Mouse (Mus musculus) midbrain, embryonic 10.5 days (tissue): ENCODE results near the gene Gm13030. TPM values are rescaled to one million over a fixed set of nuclear protein-coding genes. Genes with fewer than 3 reads are reported as not detected.

Source experiments
- DNase-seq: peaks from one replicate; pipeline ENCODE4 v3.0.0-alpha.2; 2017; ENCODE audit warnings: low spot score
- H3K27ac ChIP-seq: fragments of 300-500 bp; sonication (generic); replicated peaks from 2 replicates; pipeline ENCODE4 v1.5.1; 2016; ENCODE audit warnings: mild to moderate bottlenecking
- H3K27me3 ChIP-seq: fragments of 300-500 bp; sonication (generic); 2 replicates; pipeline ENCODE4 v1.6.1; 2016; ENCODE audit warnings: low read depth, mild to moderate bottlenecking; ENCODE audit not compliant: poor library complexity, severe bottlenecking
- H3K36me3 ChIP-seq: fragments of 300-500 bp; sonication (generic); 2 replicates; pipeline ENCODE4 v1.6.1; 2016; ENCODE audit warnings: mild to moderate bottlenecking, moderate library complexity
- H3K4me1 ChIP-seq: fragments of 300-500 bp; sonication (generic); 2 replicates; pipeline ENCODE4 v1.6.1; 2016
- H3K4me3 ChIP-seq: fragments of 300-500 bp; sonication (generic); 2 replicates; pipeline ENCODE4 v1.5.1; 2016; ENCODE audit warnings: mild to moderate bottlenecking, moderate library complexity
- H3K9me3 ChIP-seq: fragments of 300-500 bp; sonication (generic); replicated peaks from 2 replicates; pipeline ENCODE4 v1.6.1; 2016; ENCODE audit warnings: mild to moderate bottlenecking
- WGBS: fragments of 180-500 bp; shearing (Covaris S2); methylation state at CpG from one replicate; pipeline ENCODE4 v1.1.7; 2016; 5-methylcytosine and 5-hydroxymethylcytosine counted together
- polyA plus RNA-seq: library from polyadenylated mRNA; unstranded; fragments of >200 nt; fragmentation: Nextera tagmentation; extraction: Ambion mirVana; gene quantifications from 2 replicates; pipeline ENCODE4 v1.2.1, GENCODE M21; 2016

Gm13030 gene
- polyA plus RNA-seq, 1 experiment from 2014 or later: not detected

DNA sequence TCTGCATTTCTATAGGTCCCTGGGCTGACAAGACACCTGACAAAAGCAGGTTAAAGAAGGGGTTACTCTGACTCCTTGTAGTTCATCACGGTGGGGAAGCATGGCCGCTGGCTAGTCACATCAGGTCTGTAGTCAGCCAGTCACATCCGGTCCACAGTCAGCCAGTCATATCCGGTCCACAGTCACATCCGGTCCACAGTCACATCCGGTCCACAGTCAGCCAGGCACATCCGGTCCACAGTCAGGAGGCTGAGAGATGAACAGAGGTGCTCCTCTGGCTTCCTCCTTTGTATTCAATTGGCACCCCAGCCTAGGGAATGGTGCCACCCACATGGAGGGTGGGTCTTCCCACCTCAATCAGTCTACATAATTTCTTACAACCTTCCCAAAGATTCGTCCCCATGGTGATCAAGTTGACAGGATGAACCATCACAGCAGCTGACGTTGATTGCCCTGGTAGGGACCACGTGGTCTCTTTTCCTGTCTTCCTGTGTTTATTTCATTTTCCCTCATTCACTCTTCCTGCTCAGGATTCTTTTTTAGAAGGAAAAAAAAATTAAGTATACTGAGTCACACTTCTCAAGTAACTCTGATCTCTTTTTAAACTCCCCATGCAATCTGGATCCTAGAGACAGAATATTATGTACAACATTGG lies 10.3 kb downstream of the Gm13030 start, which contains the start of gene Pla2g5:
Gene Pla2g5, minus strand, starts transcription at position 139 of the 655 bp plus-strand sequence.
- no peak within 1 kb of the TSS for H3K4me3 ChIP-seq
- H3K27ac ChIP-seq: no peak within 1 kb of the TSS
- no peaks in the 10 kb centered on the region for H3K9me3 ChIP-seq
- no peaks in the 10 kb centered on the region for H3K27me3 ChIP-seq
- H3K36me3 ChIP-seq: no peaks in the 10 kb centered on the region
- H3K4me1 ChIP-seq: peaks cover 19% of the 10 kb centered on the region
- DNase-seq: no peak
- 77% methylated on average over 10 of the region's 10 CpGs for WGBS

GRCm38 (mm10) chr4:138859728-138860127 lies 14.0 kb downstream of the Gm13030 start:
- H3K27me3 ChIP-seq: no peaks in the 10 kb centered on the region
- no peaks in the 10 kb centered on the region for H3K36me3 ChIP-seq
- peak; percentile 87 for DNase-seq
- 8% methylated on average over 13 of the region's 13 CpGs for WGBS
- no peaks in the 10 kb centered on the region for H3K9me3 ChIP-seq
- peak overlapping the region; percentile 52 for H3K4me3 ChIP-seq
- H3K4me1 ChIP-seq: peaks cover 11% of the 10 kb centered on the region
- H3K27ac ChIP-seq: peak overlapping the region; percentile 70

DNA sequence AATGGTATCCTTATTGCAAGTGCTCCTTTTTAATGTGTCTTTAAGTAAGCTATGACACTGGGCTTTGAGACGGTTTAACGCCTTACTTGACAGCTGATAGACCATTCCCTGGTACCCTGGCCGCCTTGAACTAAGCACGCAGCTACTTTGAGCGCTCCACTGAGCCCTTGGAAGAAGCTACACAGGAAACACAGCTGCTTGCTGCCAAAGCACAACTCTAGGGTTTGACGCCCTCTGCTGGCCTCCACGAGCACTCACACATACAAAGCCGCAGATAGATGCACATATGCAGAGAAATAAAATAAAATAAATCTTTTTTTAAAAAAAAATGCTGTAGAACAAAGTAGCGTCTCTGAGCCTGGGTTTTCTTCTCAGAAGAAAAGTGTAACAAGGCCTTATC lies 14.5 kb downstream of the Gm13030 start:
- Histone ChIP-seq H3K4me3 (peak overlapping the region; percentile 52), H3K27ac (peak overlapping the region; percentile 70), H3K4me1 (peaks cover 11% of the 10 kb centered on the region), H3K36me3 (no peaks in the 10 kb centered on the region), H3K9me3 (no peaks in the 10 kb centered on the region), H3K27me3 (no peaks in the 10 kb centered on the region)
- 16% methylated on average over 9 of the region's 9 CpGs for WGBS
- peak; percentile 58 for DNase-seq

GRCm38 (mm10) chr4:138858446-138858845 lies 15.3 kb downstream of the Gm13030 start:
- no peak for DNase-seq
- 91% methylated on average over 15 of the region's 15 CpGs for WGBS
- H3K27ac ChIP-seq: no peak overlapping the region
- H3K4me1 ChIP-seq: peaks cover 11% of the 10 kb centered on the region
- no peaks in the 10 kb centered on the region for H3K27me3 ChIP-seq
- H3K9me3 ChIP-seq: no peaks in the 10 kb centered on the region
- no peak overlapping the region for H3K4me3 ChIP-seq
- no peaks in the 10 kb centered on the region for H3K36me3 ChIP-seq

DNA sequence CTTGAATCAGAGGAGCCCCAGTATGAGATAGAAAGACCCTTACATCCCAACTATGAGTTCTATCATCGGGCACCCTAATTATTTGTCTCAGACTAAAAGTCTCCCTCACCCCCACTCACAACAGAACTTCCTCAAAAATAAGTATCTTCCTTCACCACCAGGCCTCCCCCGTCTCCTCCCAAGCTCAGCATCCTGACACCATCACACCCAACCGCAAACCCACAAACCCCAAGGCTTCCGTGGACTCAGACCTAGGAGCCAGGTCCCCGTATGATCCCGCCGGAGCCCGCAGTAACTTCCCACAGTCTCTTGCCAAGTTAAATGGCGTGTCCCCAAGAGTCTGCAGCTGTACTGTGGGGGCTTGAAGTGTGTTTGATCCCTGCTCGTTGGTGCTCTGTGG lies 16.2 kb downstream of the Gm13030 start:
- Histone ChIP-seq H3K4me1 (peaks cover 11% of the 10 kb centered on the region), H3K36me3 (no peaks in the 10 kb centered on the region), H3K4me3 (no peak overlapping the region), H3K27ac (no peak overlapping the region), H3K27me3 (no peaks in the 10 kb centered on the region), H3K9me3 (no peaks in the 10 kb centered on the region)
- DNase-seq: no peak
- 90% methylated on average over 10 of the region's 10 CpGs for WGBS

- peaks cover 11% of the 10 kb centered on the region for H3K4me1 ChIP-seq
- H3K27ac ChIP-seq: no peak overlapping the region
- no peak overlapping the region for H3K4me3 ChIP-seq
- peak; percentile 67 for DNase-seq
- WGBS: 30% methylated on average over 7 of the region's 7 CpGs
- H3K36me3 ChIP-seq: no peaks in the 10 kb centered on the region
- no peaks in the 10 kb centered on the region for H3K27me3 ChIP-seq
- H3K9me3 ChIP-seq: no peaks in the 10 kb centered on the region
Measured at GRCm38 (mm10) chr4:138856491-138856890, 17.3 kb downstream of the Gm13030 start.

DNA sequence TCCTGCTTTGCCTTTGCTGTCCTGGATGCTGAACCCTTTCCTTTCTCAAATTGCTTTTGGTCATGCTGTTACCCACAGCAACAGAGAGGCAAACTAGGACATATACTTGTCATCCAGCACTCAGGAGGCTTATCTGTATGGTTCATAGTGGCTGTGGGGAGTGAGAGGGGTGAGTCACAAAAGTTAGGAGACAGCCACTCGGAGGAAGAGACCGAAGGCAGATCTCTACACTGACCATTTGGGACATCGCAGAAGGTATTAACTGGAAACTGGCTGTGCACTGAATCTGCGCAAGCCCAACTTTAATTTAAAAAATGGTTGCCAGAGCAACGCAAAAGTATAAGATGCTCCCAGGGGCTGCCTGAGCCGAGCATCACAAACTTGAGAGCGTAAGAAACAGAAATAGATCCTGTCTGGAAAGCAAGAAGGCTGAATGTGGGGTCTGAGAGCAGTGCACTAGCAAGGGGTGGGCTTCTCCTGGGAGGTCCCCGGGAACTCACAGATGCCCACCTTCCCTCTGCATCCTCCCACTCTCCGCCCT lies 18.6 kb downstream of the Gm13030 start:
- H3K36me3 ChIP-seq: no peaks in the 10 kb centered on the region
- H3K27ac ChIP-seq: no peak overlapping the region
- H3K4me3 ChIP-seq: no peak overlapping the region
- H3K27me3 ChIP-seq: no peaks in the 10 kb centered on the region
- peaks cover 11% of the 10 kb centered on the region for H3K4me1 ChIP-seq
- no peaks in the 10 kb centered on the region for H3K9me3 ChIP-seq
- DNase-seq: no peak
- WGBS: 91% methylated on average over 9 of the region's 9 CpGs

- H3K27ac ChIP-seq: no peak overlapping the region
- H3K27me3 ChIP-seq: no peaks in the 10 kb centered on the region
- WGBS: 70% methylated on average over 6 of the region's 6 CpGs
- H3K9me3 ChIP-seq: no peaks in the 10 kb centered on the region
- no peak overlapping the region for H3K4me3 ChIP-seq
- H3K4me1 ChIP-seq: no peaks in the 10 kb centered on the region
- no peaks in the 10 kb centered on the region for H3K36me3 ChIP-seq
- DNase-seq: no peak
Measured at GRCm38 (mm10) chr4:138852961-138853360, 20.8 kb downstream of the Gm13030 start.

DNA sequence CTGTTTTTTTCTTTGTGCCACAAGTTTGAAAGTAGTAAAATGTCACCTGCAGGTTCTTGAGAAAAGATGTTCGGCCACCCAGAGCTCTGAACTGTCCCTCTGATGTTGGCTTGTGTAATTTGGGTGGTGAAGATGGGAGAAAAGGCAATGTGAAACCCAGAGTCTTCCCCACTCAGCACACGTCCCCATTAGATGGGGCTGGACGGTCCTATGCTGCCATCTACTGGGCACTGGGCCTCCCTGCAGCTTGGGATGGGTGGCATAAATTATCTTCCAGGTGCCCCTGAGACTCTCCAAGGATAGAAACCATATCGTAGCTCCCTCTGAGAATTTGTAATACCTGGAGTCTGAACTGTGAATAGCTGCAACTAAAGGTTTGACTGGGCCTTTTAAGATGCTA lies 22.3 kb downstream of the Gm13030 start:
- peak; percentile 74 for DNase-seq
- Histone ChIP-seq H3K9me3 (no peaks in the 10 kb centered on the region), H3K4me1 (no peaks in the 10 kb centered on the region), H3K36me3 (no peaks in the 10 kb centered on the region), H3K27ac (no peak overlapping the region), H3K27me3 (no peaks in the 10 kb centered on the region), H3K4me3 (no peak overlapping the region)
- 13% methylated on average over 4 of the region's 4 CpGs for WGBS

DNA sequence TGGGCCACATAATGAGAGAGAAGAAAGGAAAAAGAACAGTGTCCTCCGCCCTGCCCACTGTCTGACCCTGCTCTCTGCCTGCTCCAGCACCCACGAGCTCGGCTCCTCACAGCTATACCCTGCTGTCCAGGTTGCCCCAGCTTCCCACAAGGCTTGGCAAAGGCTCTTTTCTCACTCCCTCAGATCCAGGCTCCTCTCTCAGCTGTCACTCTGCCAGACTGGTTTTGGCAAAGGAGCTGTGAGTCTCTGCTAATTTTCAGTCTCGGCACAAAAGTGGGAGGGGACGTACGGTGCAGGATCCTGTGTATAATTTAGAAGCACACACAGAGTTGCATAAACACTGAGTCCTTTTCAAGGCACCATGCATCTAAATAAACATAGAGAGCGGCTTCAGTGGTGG lies 32.4 kb downstream of the Gm13030 start:
- H3K27me3 ChIP-seq: no peaks in the 10 kb centered on the region
- no peak overlapping the region for H3K27ac ChIP-seq
- H3K4me3 ChIP-seq: no peak overlapping the region
- no peaks in the 10 kb centered on the region for H3K36me3 ChIP-seq
- H3K9me3 ChIP-seq: peaks cover 18% of the 10 kb centered on the region; the same call in 1 of the 2 replicates
- WGBS: 89% methylated on average over 7 of the region's 7 CpGs
- no peaks in the 10 kb centered on the region for H3K4me1 ChIP-seq
- DNase-seq: no peak

DNA sequence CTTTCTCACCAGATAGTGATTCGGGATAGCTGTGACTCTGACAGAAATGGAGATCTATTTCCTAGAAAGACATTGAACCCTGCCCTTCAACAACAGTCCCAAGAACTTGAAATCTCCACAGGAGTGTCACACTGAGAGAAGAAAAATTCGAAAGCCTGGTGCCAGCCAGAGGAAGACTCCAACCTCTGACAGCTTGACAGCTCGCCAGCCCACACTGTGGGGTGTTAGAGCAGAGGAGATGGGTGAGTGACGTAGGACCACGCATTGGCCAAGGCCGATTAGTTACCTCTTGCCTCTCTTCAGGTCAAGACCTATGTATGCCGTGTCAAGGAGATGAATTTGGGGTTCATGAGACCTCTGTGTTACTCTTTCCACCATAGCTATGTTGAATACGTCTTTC lies 33.0 kb downstream of the Gm13030 start:
- DNase-seq: no peak
- no peak overlapping the region for H3K27ac ChIP-seq
- H3K4me3 ChIP-seq: no peak overlapping the region
- 84% methylated on average over 8 of the region's 8 CpGs for WGBS
- H3K27me3 ChIP-seq: no peaks in the 10 kb centered on the region
- peaks cover 18% of the 10 kb centered on the region; the same call in 1 of the 2 replicates for H3K9me3 ChIP-seq
- H3K36me3 ChIP-seq: no peaks in the 10 kb centered on the region
- no peaks in the 10 kb centered on the region for H3K4me1 ChIP-seq

- 87% methylated on average over 6 of the region's 6 CpGs for WGBS
- no peak overlapping the region for H3K4me3 ChIP-seq
- DNase-seq: no peak
- no peak overlapping the region for H3K27ac ChIP-seq
- peaks cover 13% of the 10 kb centered on the region; the same call in 1 of the 2 replicates for H3K9me3 ChIP-seq
- H3K27me3 ChIP-seq: no peaks in the 10 kb centered on the region
- H3K4me1 ChIP-seq: no peaks in the 10 kb centered on the region
- H3K36me3 ChIP-seq: no peaks in the 10 kb centered on the region
Measured at GRCm38 (mm10) chr4:138839806-138840205, 34.0 kb downstream of the Gm13030 start.

DNA sequence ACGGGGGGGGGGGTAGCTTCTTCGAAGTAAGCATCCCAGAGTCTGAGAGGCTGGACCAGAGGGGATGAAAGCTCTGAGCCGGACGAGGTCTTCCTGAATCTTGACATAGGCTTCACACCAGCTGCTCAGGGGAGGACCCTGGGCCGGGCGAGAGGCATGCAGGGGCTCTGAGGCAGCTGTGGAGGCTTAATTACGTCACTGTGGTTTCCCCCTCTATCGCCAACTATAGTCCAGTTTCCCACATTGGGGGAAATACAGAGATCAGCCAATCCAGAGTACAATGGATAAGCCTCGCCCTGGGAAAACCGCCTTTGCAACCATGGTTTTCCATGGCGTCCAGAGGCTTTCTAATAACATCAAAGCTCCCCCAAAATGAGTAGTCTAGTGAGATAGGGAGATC lies 46.6 kb downstream of the Gm13030 start:
- Histone ChIP-seq H3K9me3 (peaks cover 16% of the 10 kb centered on the region; the same call in 1 of the 2 replicates), H3K36me3 (no peaks in the 10 kb centered on the region), H3K27me3 (peaks cover under 1% of the 10 kb centered on the region; the same call in 1 of the 2 replicates), H3K27ac (0 out of 2 replicates have a peak overlapping the region, but pooled peaks have one; percentile 3), H3K4me3 (no peak overlapping the region), H3K4me1 (peaks cover 23% of the 10 kb centered on the region)
- DNase-seq: no peak
- 64% methylated on average over 11 of the region's 11 CpGs for WGBS
